In the genomic region with DNA sequence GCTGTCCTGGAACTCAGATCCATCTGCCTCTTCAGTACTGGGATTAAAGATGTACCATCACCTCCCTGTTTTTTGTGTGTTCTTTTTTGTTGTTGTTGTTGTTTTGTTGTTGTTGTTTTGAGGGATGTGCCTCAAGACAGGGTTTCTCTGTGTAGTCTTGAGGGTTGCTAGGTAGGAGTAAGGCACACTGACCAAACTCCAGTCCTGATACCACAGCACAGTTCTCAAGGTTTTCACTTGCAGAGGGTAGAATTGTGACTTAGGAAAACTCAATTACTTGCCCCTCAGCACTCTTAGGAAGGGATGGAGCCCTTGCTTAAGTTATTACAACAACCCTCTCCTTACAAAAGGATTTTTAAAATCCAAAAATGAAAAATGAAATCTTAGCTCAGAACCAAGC, we compare ENCODE assay signal across 8 mouse cellular contexts. TPM values are rescaled to one million over a fixed set of nuclear protein-coding genes. Genes with fewer than 3 reads are reported as not detected.
DNase-seq lines count a peak whose midpoint lies in the region; ATAC-seq and TF ChIP-seq lines count a peak whose summit lies in the region.

No protein-coding gene starts in this region.

- no peak overlapping the region for H3K9ac ChIP-seq in kidney, embryonic 16.5 days (replicated peaks; ENCODE audit: low read length)
- peak overlapping the region; percentile 42; the same call in 1 of the 2 replicates for H3K9ac ChIP-seq in embryonic facial prominence, embryonic 14.5 days (ENCODE audit: low read depth, low read length)
- H3K9ac ChIP-seq in intestine, embryonic 15.5 days = no peak overlapping the region
- H3K9ac ChIP-seq in midbrain, postnatal 0 days (replicated peaks; ENCODE audit: low read length, poor library complexity, severe bottlenecking) = no peak overlapping the region

- peaks cover 10% of the 10 kb centered on the region for H3K4me1 ChIP-seq in kidney, embryonic 16.5 days (ENCODE audit: insufficient read depth, low read length)
- peaks cover 2% of the 10 kb centered on the region; the same call in 1 of the 2 replicates for H3K4me1 ChIP-seq in embryonic facial prominence, embryonic 14.5 days (ENCODE audit: control insufficient read depth, insufficient read depth, low read length)
- peaks cover 5% of the 10 kb centered on the region; the same call in 1 of the 2 replicates for H3K4me1 ChIP-seq in intestine, embryonic 15.5 days (replicated peaks)
- H3K4me1 ChIP-seq in midbrain, postnatal 0 days (ENCODE audit: insufficient read depth, low read length) = 0 out of 2 replicates have a peak, but pooled peaks cover 3% of the 10 kb centered on the region

- peaks cover 16% of the 10 kb centered on the region for H3K36me3 ChIP-seq in kidney, embryonic 16.5 days (ENCODE audit: insufficient read depth, low read length)
- peaks cover 21% of the 10 kb centered on the region for H3K36me3 ChIP-seq in embryonic facial prominence, embryonic 14.5 days (ENCODE audit: control insufficient read depth, insufficient read depth, low read length)
- no peaks in the 10 kb centered on the region for H3K36me3 ChIP-seq in intestine, embryonic 15.5 days
- peaks cover 5% of the 10 kb centered on the region; the same call in 1 of the 2 replicates for H3K36me3 ChIP-seq in midbrain, postnatal 0 days (ENCODE audit: insufficient read depth, low read length)

- no peaks in the 10 kb centered on the region for H3K27me3 ChIP-seq in kidney, embryonic 16.5 days (ENCODE audit: insufficient read depth, low read length)
- no peaks in the 10 kb centered on the region for H3K27me3 ChIP-seq in embryonic facial prominence, embryonic 14.5 days (replicated peaks; ENCODE audit: control insufficient read depth, insufficient read depth, low read length)
- H3K27me3 ChIP-seq in intestine, embryonic 15.5 days (replicated peaks) = no peaks in the 10 kb centered on the region
- no peaks in the 10 kb centered on the region for H3K27me3 ChIP-seq in midbrain, postnatal 0 days (ENCODE audit: insufficient read depth, low read length)

- no peak for ATAC-seq in kidney, embryonic 16.5 days (ENCODE audit: low FRiP score, low TSS enrichment)
- no peak for ATAC-seq in embryonic facial prominence, embryonic 14.5 days (ENCODE audit: low read depth)
- peak; percentile 50; the same call in 1 of the 2 replicates for ATAC-seq in intestine, embryonic 15.5 days
- no peak for ATAC-seq in midbrain, postnatal 0 days (ENCODE audit: low FRiP score)
- no peak for ATAC-seq in inflammation-experienced regulatory T-cells, adult 6 months

- no peaks in the 10 kb centered on the region for H3K9me3 ChIP-seq in kidney, embryonic 16.5 days (ENCODE audit: low read length)
- H3K9me3 ChIP-seq in embryonic facial prominence, embryonic 14.5 days (ENCODE audit: control insufficient read depth, low read length) = no peaks in the 10 kb centered on the region
- no peaks in the 10 kb centered on the region for H3K9me3 ChIP-seq in intestine, embryonic 15.5 days
- no peaks in the 10 kb centered on the region for H3K9me3 ChIP-seq in midbrain, postnatal 0 days (ENCODE audit: low read length)

- no peak for DNase-seq in kidney, adult 11 months
- DNase-seq in embryonic facial prominence, embryonic 14.5 days (ENCODE audit: low spot score) = no peak
- no peak for DNase-seq in midbrain, postnatal 0 days (ENCODE audit: low spot score)
- DNase-seq in urinary bladder, postnatal 10 days (ENCODE audit: low spot score) = no peak
- no peak for DNase-seq in adrenal gland, postnatal 36 days

- H3K4me3 ChIP-seq in kidney, embryonic 16.5 days (ENCODE audit: low read length) = peak overlapping the region; percentile 65
- H3K4me3 ChIP-seq in embryonic facial prominence, embryonic 14.5 days (ENCODE audit: low read depth, low read length) = peak overlapping the region; percentile 48
- H3K4me3 ChIP-seq in intestine, embryonic 15.5 days (replicated peaks) = no peak overlapping the region
- H3K4me3 ChIP-seq in midbrain, postnatal 0 days (ENCODE audit: low read depth, low read length) = peak overlapping the region; percentile 33

- peak overlapping the region; percentile 94; the same call in 1 of the 2 replicates for H3K27ac ChIP-seq in kidney, embryonic 16.5 days (ENCODE audit: low read length)
- H3K27ac ChIP-seq in embryonic facial prominence, embryonic 14.5 days (replicated peaks; ENCODE audit: low read depth, low read length) = peak overlapping the region; percentile 86
- no peak overlapping the region for H3K27ac ChIP-seq in intestine, embryonic 15.5 days
- no peak overlapping the region for H3K27ac ChIP-seq in midbrain, postnatal 0 days (ENCODE audit: low read depth, low read length)

- H3K4me2 ChIP-seq in kidney, embryonic 16.5 days (replicated peaks; ENCODE audit: low read depth, low read length) = peak overlapping the region; percentile 84
- peak overlapping the region; percentile 75 for H3K4me2 ChIP-seq in embryonic facial prominence, embryonic 14.5 days (ENCODE audit: low read depth, low read length)
- H3K4me2 ChIP-seq in intestine, embryonic 15.5 days (replicated peaks) = peak overlapping the region; percentile 70
- peak overlapping the region; percentile 47 for H3K4me2 ChIP-seq in midbrain, postnatal 0 days (ENCODE audit: low read depth, low read length, poor library complexity, severe bottlenecking)

- TF ChIP-seq CTCF in midbrain, postnatal 0 days (IDR thresholded peaks at IDR 0.05) = no peak

RNA-seq across cellular contexts. Expression of a gene that starts 22.2 kb away (rescaled TPM):
- polyA plus RNA-seq in kidney, embryonic 16.5 days (2015; fragmentation: Nextera tagmentation; extraction: Ambion mirVana) = 21.2 and 25.2 TPM in 2 replicates
- 21.8 and 23.7 TPM in 2 replicates for polyA plus RNA-seq in embryonic facial prominence, embryonic 14.5 days (2014; fragmentation: Nextera tagmentation; extraction: Ambion mirVana)
- polyA plus RNA-seq in intestine, embryonic 15.5 days (2015; fragmentation: Nextera tagmentation; extraction: Ambion mirVana) = 20.0 and 21.3 TPM in 2 replicates
- total RNA-seq in midbrain, postnatal 0 days (2014; rRNA removed) = 7.0 and 11.8 TPM in 2 replicates
- polyA plus RNA-seq in midbrain, postnatal 0 days (2015; fragmentation: Nextera tagmentation; extraction: Ambion mirVana) = 6.1 and 8.2 TPM in 2 replicates
- 100 to 1,000 TPM; 157 to 202 (median 161) TPM for polyA plus RNA-seq in inflammation-experienced regulatory T-cells, adult 6 months (2017; shearing (Covaris generic))
- 10 to 100 TPM; 12.0 to 14.6 TPM for total RNA-seq in adrenal gland, postnatal 36 days (2021)

RNA-seq across cellular contexts. Expression of a gene that starts 30.1 kb away (rescaled TPM):
- polyA plus RNA-seq in kidney, embryonic 16.5 days (2015; fragmentation: Nextera tagmentation; extraction: Ambion mirVana) = 0.46 and 0.50 TPM in 2 replicates
- polyA plus RNA-seq in embryonic facial prominence, embryonic 14.5 days (2014; fragmentation: Nextera tagmentation; extraction: Ambion mirVana) = 0.46 TPM in 1 of 2 replicates, not detected in the other
- polyA plus RNA-seq in intestine, embryonic 15.5 days (2015; fragmentation: Nextera tagmentation; extraction: Ambion mirVana) = 0.64 and 0.70 TPM in 2 replicates
- total RNA-seq in midbrain, postnatal 0 days (2014; rRNA removed) = 0.93 and 1.2 TPM in 2 replicates
- polyA plus RNA-seq in midbrain, postnatal 0 days (2015; fragmentation: Nextera tagmentation; extraction: Ambion mirVana) = 0.19 TPM in 1 of 2 replicates, not detected in the other
- polyA plus RNA-seq in inflammation-experienced regulatory T-cells, adult 6 months (2017; shearing (Covaris generic)) = 1 to 10 TPM in 1 of 3 experiments, under 1 TPM in 2; 0.49 to 1.7 (median 0.63) TPM
- under 1 TPM; 0.26 to 0.40 TPM for total RNA-seq in adrenal gland, postnatal 36 days (2021)

Comparison
In these comparisons a context has a peak if more than half of its experiments do, and no peak if none do; other contexts are left out.
1. H3K27ac ChIP-seq: peak in kidney, embryonic 16.5 days (single experiment) and embryonic facial prominence, embryonic 14.5 days (single experiment); none in intestine, embryonic 15.5 days (single experiment) and midbrain, postnatal 0 days (single experiment).
2. Peak in every context shown above with its lines, with median percentiles within 50 percentile points of each other: H3K4me2 ChIP-seq.